Mouse (Mus musculus) erythroblast, embryonic 14.5 days (primary cell): ENCODE measurements around the gene 1700092M07Rik. TPM values are rescaled to one million over a fixed set of nuclear protein-coding genes. Genes with fewer than 3 reads are reported as not detected.
A peak's percentile ranks its signal among the peaks of the same experiment; 100 is the strongest.

Source experiments
- H3K27me3 ChIP-seq: 2 replicates; pipeline ENCODE4 v1.6.1; 2012; ENCODE audit warnings: inconsistent platforms; ENCODE audit not compliant: control insufficient read depth
- H3K36me3 ChIP-seq: 2 replicates; pipeline ENCODE4 v1.6.1; 2012; ENCODE audit warnings: mild to moderate bottlenecking, inconsistent platforms; ENCODE audit not compliant: control insufficient read depth
- H3K4me1 ChIP-seq: 2 replicates; pipeline ENCODE4 v1.6.1; 2012; ENCODE audit warnings: inconsistent platforms; ENCODE audit not compliant: control insufficient read depth
- H3K4me3 ChIP-seq: replicated peaks from 2 replicates; pipeline ENCODE3; 2012; ENCODE audit warnings: moderate library complexity, mild to moderate bottlenecking, inconsistent platforms
- H3K9me3 ChIP-seq: 2 replicates; pipeline ENCODE4 v1.6.1; 2012; ENCODE audit warnings: low read length, inconsistent platforms, mixed read lengths; ENCODE audit not compliant: control insufficient read depth
- GATA1 ChIP-seq: IDR thresholded peaks from 2 replicates; pipeline ENCODE4 v1.6.1; 2012; ENCODE audit warnings: low read length, inconsistent platforms, mixed read lengths
- TAL1 ChIP-seq: IDR thresholded peaks from 3 replicates; pipeline ENCODE4 v1.6.1; 2012; ENCODE audit warnings: low read length, inconsistent platforms, mixed read lengths
- polyA plus RNA-seq: library from polyadenylated mRNA; stranded (reverse); fragments of >175 nt; gene quantifications from 2 replicates; pipeline ENCODE4 v1.2.3, GENCODE M21; 2012

The 1700092M07Rik gene
- polyA plus RNA-seq, 1 experiment = not detected

DNA sequence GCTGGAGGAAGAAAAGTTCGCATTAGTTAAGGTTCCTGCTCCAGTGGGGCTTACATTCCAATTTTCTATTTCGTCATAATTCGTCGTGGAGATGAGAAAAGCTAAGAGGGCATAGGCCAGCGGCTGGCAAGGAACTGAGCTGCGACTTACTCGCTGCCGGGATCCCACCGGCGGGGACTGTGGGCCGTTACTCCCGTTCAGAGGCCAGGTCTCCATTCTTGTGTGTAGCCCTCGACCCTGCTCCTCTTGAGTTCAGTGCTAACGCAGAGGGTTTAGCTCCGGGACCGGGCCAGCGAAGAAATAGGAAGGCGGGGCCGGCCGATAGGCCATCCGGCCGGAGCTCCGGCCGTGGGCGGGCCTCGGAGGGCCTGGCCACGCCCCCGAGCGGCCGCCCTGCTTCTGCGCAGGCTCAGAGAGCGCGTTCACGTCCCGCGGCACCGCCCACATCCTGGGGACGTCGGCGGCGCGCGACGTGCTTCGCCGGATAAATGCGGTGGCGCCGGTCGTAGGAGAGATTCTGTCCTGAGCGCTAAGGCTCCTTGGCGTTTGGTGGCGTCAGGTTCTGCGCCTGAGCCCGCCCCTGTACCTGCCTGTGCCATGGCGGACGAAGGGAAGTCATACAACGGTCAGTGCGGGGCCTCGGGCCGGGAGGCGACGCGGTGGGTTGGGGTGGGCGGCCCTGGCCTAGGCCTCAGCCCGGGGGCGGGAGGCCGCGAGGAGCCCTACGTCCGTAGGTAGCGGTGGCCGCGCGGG, 16.3 kb downstream of the 1700092M07Rik start, which contains the start of gene Nxf1:
Gene Nxf1, plus strand, starts transcription at position 439 of the 753 bp plus-strand sequence.
- Histone ChIP-seq H3K27me3 (no peaks in the 10 kb centered on the region), H3K36me3 (peaks cover 61% of the 10 kb centered on the region), H3K9me3 (no peaks in the 10 kb centered on the region), H3K4me1 (peaks cover 37% of the 10 kb centered on the region), H3K4me3 (peak within 1 kb of the TSS; percentile 73)
- TF ChIP-seq TAL1 (no peak), GATA1 (no peak)

DNA sequence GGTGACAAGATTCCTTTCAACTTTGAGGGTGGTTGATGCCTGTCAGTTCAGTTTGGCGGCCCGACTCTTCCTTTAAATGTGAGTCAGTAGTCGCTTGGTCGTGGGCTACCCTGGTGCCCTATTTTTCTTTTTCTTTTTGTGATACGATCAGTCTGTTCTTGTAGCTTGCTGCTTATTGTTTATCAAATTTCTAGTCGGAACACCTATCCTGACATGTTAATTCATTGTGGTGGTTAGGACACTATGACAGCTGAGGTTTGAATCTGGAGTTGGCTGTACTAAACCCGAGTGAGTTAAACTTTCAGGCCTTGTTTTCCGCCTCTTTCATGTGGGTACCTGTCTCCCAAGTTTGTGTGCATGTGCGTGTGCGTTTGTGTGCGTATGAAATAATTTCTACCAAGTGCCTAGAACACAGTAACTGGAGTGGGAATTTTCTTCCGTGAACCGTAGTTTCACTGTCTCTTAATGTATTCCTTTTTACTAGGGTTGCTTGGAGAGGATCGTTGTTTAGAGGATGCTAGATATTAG, 17.0 kb downstream of the 1700092M07Rik start:
- Histone ChIP-seq H3K4me3 (peak overlapping the region; percentile 73), H3K36me3 (peaks cover 61% of the 10 kb centered on the region), H3K27me3 (no peaks in the 10 kb centered on the region), H3K4me1 (peaks cover 37% of the 10 kb centered on the region), H3K9me3 (no peaks in the 10 kb centered on the region)
- TF ChIP-seq TAL1 (no peak), GATA1 (no peak)

- Histone ChIP-seq H3K27me3 (no peaks in the 10 kb centered on the region), H3K4me1 (peaks cover 36% of the 10 kb centered on the region), H3K36me3 (peaks cover 61% of the 10 kb centered on the region), H3K9me3 (no peaks in the 10 kb centered on the region), H3K4me3 (peak overlapping the region; percentile 73)
- TF ChIP-seq GATA1 (no peak), TAL1 (no peak)
Observed at GRCm38 (mm10) chr19:8758899-8759298, 18.4 kb downstream of the 1700092M07Rik start.

- Histone ChIP-seq H3K4me1 (peaks cover 25% of the 10 kb centered on the region), H3K36me3 (peaks cover 61% of the 10 kb centered on the region), H3K4me3 (no peak overlapping the region), H3K27me3 (peaks cover 3% of the 10 kb centered on the region; the same call in 1 of the 2 replicates), H3K9me3 (peaks cover 12% of the 10 kb centered on the region)
- TF ChIP-seq TAL1 = no peak
- TF ChIP-seq GATA1 = no peak
Observed at GRCm38 (mm10) chr19:8760757-8761156, 20.2 kb downstream of the 1700092M07Rik start.

- Histone ChIP-seq H3K36me3 (peaks cover 82% of the 10 kb centered on the region), H3K4me1 (peaks cover 13% of the 10 kb centered on the region), H3K4me3 (no peak overlapping the region), H3K27me3 (peaks cover 3% of the 10 kb centered on the region; the same call in 1 of the 2 replicates), H3K9me3 (peaks cover 15% of the 10 kb centered on the region)
- no peak for TF ChIP-seq TAL1
- no peak for TF ChIP-seq GATA1
Observed at GRCm38 (mm10) chr19:8763276-8763675, 22.8 kb downstream of the 1700092M07Rik start.

GRCm38 (mm10) chr19:8765562-8765961, 25.0 kb downstream of the 1700092M07Rik start:
- Histone ChIP-seq H3K4me3 (no peak overlapping the region), H3K4me1 (peaks cover 6% of the 10 kb centered on the region)

DNA sequence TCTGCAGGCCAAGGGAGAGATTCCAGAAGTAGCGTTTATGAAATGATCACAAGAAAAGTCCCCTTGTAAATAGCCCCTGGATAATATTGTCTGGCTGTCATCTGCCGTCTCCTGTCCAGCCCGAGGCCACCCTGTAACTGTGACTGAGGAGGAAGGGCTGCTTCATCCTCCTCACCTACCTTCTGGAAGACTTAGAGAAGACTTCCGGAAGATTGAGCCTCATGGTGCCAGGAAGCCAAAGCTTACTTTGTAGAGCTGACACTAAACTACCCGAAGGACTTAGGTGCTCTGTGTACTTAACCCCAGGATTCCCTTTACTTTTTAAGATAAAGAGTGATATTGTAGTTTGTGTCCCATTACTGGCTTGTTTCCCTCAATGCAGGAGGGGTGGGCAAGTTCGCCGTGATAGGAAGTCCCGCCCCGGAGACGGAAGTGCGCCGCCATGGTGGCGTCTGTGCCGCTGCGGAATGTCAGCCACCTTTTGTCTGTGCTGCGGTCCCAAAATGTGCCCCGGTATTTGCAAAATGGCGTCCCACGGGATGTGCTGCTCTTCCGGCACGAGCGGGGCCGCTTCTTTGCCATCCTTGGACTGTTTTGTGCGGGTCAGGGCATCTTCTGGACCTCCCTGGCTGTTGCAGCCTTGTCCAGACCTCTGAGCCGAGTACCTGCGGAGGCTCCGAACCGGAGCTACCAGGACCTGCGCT, 30.2 kb downstream of the 1700092M07Rik start, which contains the start of gene Tmem223:
Gene Tmem223, plus strand, starts transcription at position 430 of the 704 bp plus-strand sequence.
- H3K9me3 ChIP-seq = peaks cover 4% of the 10 kb centered on the region
- H3K4me3 ChIP-seq = peak within 1 kb of the TSS; percentile 91
- H3K4me1 ChIP-seq = peaks cover 45% of the 10 kb centered on the region
- H3K36me3 ChIP-seq = peaks cover 85% of the 10 kb centered on the region
- no peak for TF ChIP-seq TAL1
- H3K27me3 ChIP-seq = no peaks in the 10 kb centered on the region; the same call in 1 of the 2 replicates

More at GRCm38 (mm10) chr19:8765562-8765961, 25.0 kb downstream of the 1700092M07Rik start:
- H3K27me3 ChIP-seq = peaks cover 3% of the 10 kb centered on the region; the same call in 1 of the 2 replicates
- H3K36me3 ChIP-seq = peaks cover 97% of the 10 kb centered on the region
- TF ChIP-seq GATA1 (no peak), TAL1 (no peak)
- peaks cover 15% of the 10 kb centered on the region for H3K9me3 ChIP-seq

DNA sequence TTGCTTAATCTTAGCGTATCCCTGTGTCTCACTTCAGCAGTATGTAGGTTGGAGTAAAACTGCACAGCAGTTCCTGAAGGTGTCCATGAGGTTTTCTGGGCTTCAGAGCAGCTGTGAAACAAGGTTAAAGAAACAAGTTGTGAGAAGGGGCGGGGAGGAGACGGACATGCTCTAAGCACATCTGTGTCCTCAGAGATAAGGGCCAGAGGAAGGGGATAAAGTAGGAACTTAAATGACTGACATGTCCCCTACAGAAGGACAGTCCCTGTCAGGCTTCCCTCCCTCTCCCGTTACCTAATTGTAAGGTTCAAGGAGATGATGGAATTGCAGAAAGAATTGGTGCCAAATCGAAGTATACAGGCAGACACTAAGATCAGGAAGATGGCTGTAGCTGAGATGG, 32.5 kb downstream of the 1700092M07Rik start:
- peaks cover 55% of the 10 kb centered on the region for H3K4me1 ChIP-seq
- H3K36me3 ChIP-seq = peaks cover 78% of the 10 kb centered on the region
- no peaks in the 10 kb centered on the region for H3K27me3 ChIP-seq
- TF ChIP-seq TAL1 (0 out of 3 replicates have a peak, but pooled peaks have one; percentile 16), GATA1 (no peak; the same call in 1 of the 2 replicates)
- peak overlapping the region; percentile 91 for H3K4me3 ChIP-seq
- no peaks in the 10 kb centered on the region for H3K9me3 ChIP-seq

GRCm38 (mm10) chr19:8773409-8773808, 32.9 kb downstream of the 1700092M07Rik start:
- H3K36me3 ChIP-seq = peaks cover 78% of the 10 kb centered on the region
- peak overlapping the region; percentile 91 for H3K4me3 ChIP-seq
- H3K9me3 ChIP-seq = no peaks in the 10 kb centered on the region
- TF ChIP-seq GATA1 (no peak), TAL1 (no peak)
- peaks cover 55% of the 10 kb centered on the region for H3K4me1 ChIP-seq
- H3K27me3 ChIP-seq = no peaks in the 10 kb centered on the region
